ENCODE assay signal across 32 mouse cellular contexts in the genomic region with DNA sequence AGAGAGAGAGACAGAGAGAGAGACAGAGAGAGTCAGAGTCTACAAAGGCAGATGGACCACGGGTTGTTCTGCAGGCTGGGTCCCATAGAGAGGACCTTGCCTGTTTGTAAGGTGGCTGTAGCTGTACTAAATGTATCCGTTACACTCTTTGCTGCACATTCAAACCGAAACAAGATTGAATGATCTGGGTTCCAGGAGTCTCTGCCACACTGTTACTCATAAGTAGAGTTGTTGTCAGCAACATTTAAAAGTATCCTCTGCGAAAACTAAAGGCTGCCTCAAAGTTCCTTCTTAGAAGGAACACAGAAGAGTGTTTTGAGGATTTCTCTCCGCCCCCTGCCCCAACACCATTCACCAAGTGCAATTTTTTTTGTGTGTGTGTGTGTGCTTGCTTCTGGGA. TPM values are rescaled to one million over a fixed set of nuclear protein-coding genes. Genes with fewer than 3 reads are reported as not detected.
"Had no signal": no experiment of that assay in that cellular context is flagged by ENCODE, and none has a peak within 500 bp of the region (broad histone marks: within the 10 kb centered on the region; RNA-seq: fewer than 3 reads in every experiment).

No protein-coding gene starts in this region.

- ATAC-seq: hindbrain, postnatal 0 days; intestine, embryonic 16.5 days; liver, embryonic 12.5 days had no signal

- H3K4me3 ChIP-seq: heart, adult 2 months; heart, embryonic 13.5 days; heart, embryonic 15.5 days; hindbrain, embryonic 13.5 days; hindbrain, embryonic 15.5 days; kidney, embryonic 15.5 days; limb, embryonic 13.5 days; limb, embryonic 15.5 days; liver, embryonic 12.5 days had no signal

- H3K9me3 ChIP-seq: heart, embryonic 13.5 days; heart, embryonic 15.5 days; hindbrain, embryonic 13.5 days; hindbrain, embryonic 15.5 days; kidney, embryonic 15.5 days; limb, embryonic 13.5 days; limb, embryonic 15.5 days; liver, embryonic 12.5 days had no signal

- H3K9ac ChIP-seq: heart, embryonic 13.5 days; heart, embryonic 15.5 days; hindbrain, embryonic 13.5 days; hindbrain, embryonic 15.5 days; kidney, embryonic 15.5 days; limb, embryonic 13.5 days; limb, embryonic 15.5 days; liver, embryonic 12.5 days; liver, embryonic 14.5 days had no signal

- DNase-seq: gastrocnemius, postnatal 14 days; gastrocnemius, postnatal 36 days; heart, adult 11 months; heart, adult 2 months; heart, postnatal 14 days; heart, postnatal 36 days; kidney, adult 11 months; kidney, adult 2 months; kidney, adult 9 months; kidney, postnatal 14 days; kidney, postnatal 36 days; layer of hippocampus, adult 9-11 months; layer of hippocampus, postnatal 36 days; left cerebral cortex, postnatal 4 days had no signal

- H3K4me2 ChIP-seq: heart, embryonic 11.5 days; heart, embryonic 13.5 days; heart, embryonic 15.5 days; hindbrain, embryonic 13.5 days; hindbrain, embryonic 15.5 days; kidney, embryonic 15.5 days; limb, embryonic 13.5 days; limb, embryonic 15.5 days; liver, embryonic 12.5 days had no signal

- H3K36me3 ChIP-seq: heart, embryonic 13.5 days; heart, embryonic 15.5 days; hindbrain, embryonic 13.5 days; hindbrain, embryonic 15.5 days; kidney, embryonic 15.5 days; limb, embryonic 13.5 days; limb, embryonic 15.5 days; liver, embryonic 12.5 days had no signal

- H3K27ac ChIP-seq: heart, adult 2 months; heart, embryonic 13.5 days; heart, embryonic 15.5 days; hindbrain, embryonic 13.5 days; hindbrain, embryonic 15.5 days; hindbrain, postnatal 0 days; kidney, embryonic 15.5 days; kidney, postnatal 0 days; limb, embryonic 13.5 days; limb, embryonic 15.5 days; liver, embryonic 12.5 days; liver, embryonic 14.5 days had no signal

RNA-seq across cellular contexts. Expression of a gene that starts 2.9 kb away (rescaled TPM):
- total RNA-seq: gastrocnemius, adult 18-20 months; gastrocnemius, adult 8-10 months; gastrocnemius, postnatal 36 days; heart, adult 2 months; heart, postnatal 36 days; hematopoietic stem cell, adult 5-6 weeks; liver, adult 2 months had no signal
- polyA plus RNA-seq: heart, embryonic 11.5 days; heart, postnatal 0 days; liver, adult 2 months had no signal

RNA-seq across cellular contexts. Expression of a gene that starts 33.4 kb away (rescaled TPM):
- total RNA-seq: hematopoietic stem cell, adult 5-6 weeks had no signal
